ENCODE assay signal across 20 mouse cellular contexts in genomic region chr19:24367722-24368121, GRCm38 (mm10).
A peak's percentile ranks its signal among the peaks of the same experiment; 100 is the strongest.
DNase-seq lines count a peak whose midpoint lies in the region; ATAC-seq and TF ChIP-seq lines count a peak whose summit lies in the region.
"Had no signal": no experiment of that assay in that cellular context is flagged by ENCODE, and none has a peak within 500 bp of the region (broad histone marks: within the 10 kb centered on the region; RNA-seq: fewer than 3 reads in every experiment).

No protein-coding gene starts in this region.

- H3K36me3 ChIP-seq in CH12.LX (replicated peaks in 1 of 2; ENCODE audit: control insufficient read depth in 1 of 2, insufficient read depth in 1 of 2, low read length in 1 of 2): no peaks in the 10 kb centered on the region
- no peaks in the 10 kb centered on the region for H3K36me3 ChIP-seq in liver, embryonic 11.5 days (ENCODE audit: control insufficient read depth, insufficient read depth, low read length)
- H3K36me3 ChIP-seq: embryonic facial prominence, embryonic 10.5 days; heart, embryonic 10.5 days; hindbrain, embryonic 13.5 days had no signal

- H3K9me3 ChIP-seq in CH12.LX (replicated peaks; ENCODE audit: low read length): no peaks in the 10 kb centered on the region
- no peaks in the 10 kb centered on the region for H3K9me3 ChIP-seq in liver, embryonic 11.5 days (ENCODE audit: control insufficient read depth, low read length)
- H3K9me3 ChIP-seq: embryonic facial prominence, embryonic 10.5 days; forebrain, embryonic 13.5 days; G1E; heart, embryonic 10.5 days; hindbrain, embryonic 13.5 days had no signal

- no peak overlapping the region for H3K4me2 ChIP-seq in CH12.LX (ENCODE audit: insufficient read depth, low read depth, poor library complexity, severe bottlenecking)
- H3K4me2 ChIP-seq in liver, embryonic 11.5 days: no peak overlapping the region
- H3K4me2 ChIP-seq: forebrain, embryonic 13.5 days; hindbrain, embryonic 13.5 days had no signal

- no peak overlapping the region for H3K27ac ChIP-seq in left cerebral cortex, adult 2 months
- H3K27ac ChIP-seq in CH12.LX (ENCODE audit: insufficient read depth, low read depth): peak overlapping the region; percentile 36
- no peak overlapping the region for H3K27ac ChIP-seq in liver, embryonic 11.5 days (ENCODE audit: low read depth, low read length)
- H3K27ac ChIP-seq: embryonic facial prominence, embryonic 10.5 days; forebrain, embryonic 13.5 days; heart, embryonic 10.5 days; hindbrain, embryonic 13.5 days had no signal

- TF ChIP-seq RAD21 in CH12.LX (IDR thresholded peaks at IDR 0.05; ENCODE audit: low read depth, low read length): no peak

- ATAC-seq in liver, embryonic 11.5 days (replicated peaks; ENCODE audit: low FRiP score): no peak
- ATAC-seq: forebrain, embryonic 13.5 days; forebrain, postnatal 0 days had no signal

- no peak overlapping the region for H3K9ac ChIP-seq in CH12.LX (ENCODE audit: insufficient read depth, low read depth)
- H3K9ac ChIP-seq in liver, embryonic 11.5 days (ENCODE audit: low read depth, low read length): no peak overlapping the region
- H3K9ac ChIP-seq: forebrain, embryonic 13.5 days; forebrain, postnatal 0 days; hindbrain, embryonic 13.5 days had no signal

- H3K27me3 ChIP-seq in CH12.LX (replicated peaks): no peaks in the 10 kb centered on the region
- no peaks in the 10 kb centered on the region for H3K27me3 ChIP-seq in liver, embryonic 11.5 days (replicated peaks; ENCODE audit: control insufficient read depth, insufficient read depth, low read length)
- H3K27me3 ChIP-seq: forebrain, embryonic 13.5 days; hindbrain, embryonic 13.5 days had no signal

- TF ChIP-seq CTCF in left cerebral cortex, adult 2 months (IDR thresholded peaks at IDR 0.05): no peak
- no peak for TF ChIP-seq CTCF in CH12.LX (conservative IDR thresholded peaks at IDR 0.05 in 1 of 2, IDR thresholded peaks at IDR 0.05 in 1 of 2; ENCODE audit: low read depth in 2 of 2, low read length in 2 of 2)

- intact Hi-C loops in left cerebral cortex, postnatal 14 days (cut with DNase I): no loop called here
- intact Hi-C loops in left cerebral cortex, adult 2 months (cut with DNase I): no loop called here

- dilution Hi-C loops in CH12.LX (cut with MboI; ENCODE audit: extremely low pct_ligation_motif_present, extremely low pct_unique_long_range_greater_than_20kb, low sequenced_read_pairs): no loop called here

- no peak for TF ChIP-seq EP300 in CH12.LX (IDR thresholded peaks at IDR 0.05; ENCODE audit: low read length)

- peak; percentile 45 for DNase-seq in layer of hippocampus, adult 11-12 months (ENCODE audit: low spot score)
- DNase-seq in layer of hippocampus, adult 9-10 months (ENCODE audit: low spot score): no peak
- DNase-seq in left cerebral cortex, postnatal 14 days (ENCODE audit: low spot score in 2 of 2): peak; percentile 30 to 36
- no peak for DNase-seq in left cerebral cortex, adult 2 months (ENCODE audit: extremely low spot score in 1 of 2, low spot score in 2 of 2)
- DNase-seq in CH12.LX (ENCODE audit: extremely low read depth): no peak
- DNase-seq in brain, adult 2 months (ENCODE audit: low read depth, low spot score): peak; percentile 70
- DNase-seq in liver, embryonic 11.5 days (ENCODE audit: low spot score): no peak
- no peak for DNase-seq in ovary, postnatal 10 days (ENCODE audit: low spot score)
- DNase-seq: adrenal gland, postnatal 10 days; cerebellum, adult 11-12 months; cerebellum, adult 9-11 months; forebrain, postnatal 0 days; gastrocnemius, postnatal 36 days; heart, adult 18-20 months; heart, postnatal 10 days had no signal

- 84% methylated on average over 4 of the region's 4 CpGs for WGBS in liver, embryonic 11.5 days

- in situ Hi-C loops in CH12.LX (cut with MboI; ENCODE audit: low pct_ligation_motif_present, low pct_unique_long_range_greater_than_20kb, low sequenced_read_pairs): no loop called here

- H3K79me2 ChIP-seq in CH12.LX (replicated peaks; ENCODE audit: control insufficient read depth, extremely low read depth, insufficient read depth, poor library complexity, severe bottlenecking): no peaks in the 10 kb centered on the region

- TF ChIP-seq POLR2A in CH12.LX (IDR thresholded peaks at IDR 0.05; ENCODE audit: low read depth, low read length): no peak

- H3K4me1 ChIP-seq in CH12.LX (ENCODE audit: control insufficient read depth in 1 of 2, insufficient read depth in 2 of 2): peaks cover 7 to 40% of the 10 kb centered on the region in 2 experiments
- no peaks in the 10 kb centered on the region for H3K4me1 ChIP-seq in liver, embryonic 11.5 days (replicated peaks; ENCODE audit: control insufficient read depth, insufficient read depth, low read length)

- no peak overlapping the region for H3K4me3 ChIP-seq in left cerebral cortex, adult 2 months
- H3K4me3 ChIP-seq in CH12.LX (replicated peaks in 1 of 3; ENCODE audit: low read depth in 2 of 3, low read length in 2 of 3, poor library complexity in 1 of 3): no peak overlapping the region
- no peak overlapping the region for H3K4me3 ChIP-seq in liver, embryonic 11.5 days (ENCODE audit: low read depth, low read length)
- H3K4me3 ChIP-seq: embryonic facial prominence, embryonic 10.5 days; forebrain, embryonic 13.5 days; heart, embryonic 10.5 days; hindbrain, embryonic 13.5 days had no signal

TF ChIP-seq in CH12.LX, 34 proteins besides CTCF, POLR2A, EP300 and RAD21:
- TF ChIP-seq PAX5 (IDR thresholded peaks at IDR 0.05; ENCODE audit: low read length) (no peak), CHD2 (IDR thresholded peaks at IDR 0.05; ENCODE audit: low read length) (no peak), HCFC1 (IDR thresholded peaks at IDR 0.05; ENCODE audit: low read depth, low read length) (no peak), ZKSCAN1 (IDR thresholded peaks at IDR 0.05; ENCODE audit: borderline replicate concordance, low read depth, low read length) (no peak), MAFK (IDR thresholded peaks at IDR 0.05; ENCODE audit: insufficient replicate concordance, low read length) (no peak), JUN (IDR thresholded peaks at IDR 0.05; ENCODE audit: insufficient read depth, low read depth, low read length) (no peak), MXI1 (IDR thresholded peaks at IDR 0.05; ENCODE audit: low read depth, low read length) (no peak), SMC3 (IDR thresholded peaks at IDR 0.05; ENCODE audit: low read depth, low read length) (no peak), ZMIZ1 (IDR thresholded peaks at IDR 0.05; ENCODE audit: low read depth, low read length) (no peak), MAX (IDR thresholded peaks at IDR 0.05; ENCODE audit: low read length) (no peak), BHLHE40 (IDR thresholded peaks at IDR 0.05; ENCODE audit: low read depth, low read length) (no peak)

Comparison
In these comparisons a context has a peak if more than half of its experiments do, and no peak if none do; other contexts are left out.
1. DNase-seq: peak in layer of hippocampus, adult 11-12 months (single experiment), left cerebral cortex, postnatal 14 days (2 of 2) and brain, adult 2 months (single experiment); none in layer of hippocampus, adult 9-10 months (single experiment), left cerebral cortex, adult 2 months (0 of 2), CH12.LX (single experiment), liver, embryonic 11.5 days (single experiment) and ovary, postnatal 10 days (single experiment).